8 mouse cellular contexts compared by ENCODE assay signal in the genomic region with DNA sequence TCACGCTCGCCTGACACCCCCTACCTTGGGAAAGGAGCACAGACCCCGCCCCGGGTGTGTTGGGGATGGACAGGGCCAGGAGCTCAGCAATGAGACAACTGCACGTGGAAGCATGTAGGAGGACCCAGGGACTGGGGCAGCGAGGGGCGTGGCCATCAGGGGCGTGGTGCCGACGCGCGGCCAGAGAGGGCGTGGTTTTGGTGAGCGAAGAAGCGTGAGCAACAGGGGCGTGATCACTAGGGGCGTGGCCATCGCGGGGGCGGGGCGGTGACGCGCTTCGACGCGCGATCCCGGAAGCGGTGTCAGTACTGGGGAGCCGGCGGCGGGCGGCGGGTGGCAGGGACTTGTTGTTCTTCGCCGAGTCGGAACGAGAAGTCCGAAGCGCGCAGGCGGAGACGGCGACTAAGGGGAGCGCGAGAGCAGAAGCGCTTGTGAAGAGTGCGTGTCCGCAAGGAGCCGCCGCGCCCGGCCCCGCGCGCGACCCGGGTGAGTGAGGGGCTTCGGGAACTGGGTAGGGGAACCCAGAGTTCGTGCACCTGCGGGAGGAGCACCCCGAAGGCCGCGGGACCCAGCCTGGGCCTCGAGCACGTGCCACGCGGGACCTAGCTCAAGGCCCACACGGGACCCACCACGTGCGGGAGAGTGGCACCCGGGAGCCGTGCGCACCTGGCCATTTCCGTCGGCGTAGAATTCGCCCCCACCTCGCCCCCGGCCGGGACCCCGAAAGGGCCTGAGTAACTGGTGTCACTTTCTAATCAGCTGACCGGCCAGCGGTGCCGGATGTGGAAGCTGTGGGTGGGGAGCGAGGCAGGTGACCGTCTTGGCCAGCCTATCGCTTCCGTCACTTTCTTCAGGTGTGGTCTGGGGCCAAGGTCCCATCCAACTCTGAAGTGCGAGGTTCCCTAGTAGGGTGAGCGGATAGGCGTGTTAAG. TPM values are rescaled to one million over a fixed set of nuclear protein-coding genes. Genes with fewer than 3 reads are reported as not detected.
A peak's percentile ranks its signal among the peaks of the same experiment; 100 is the strongest.
DNase-seq lines count a peak whose midpoint lies in the region; ATAC-seq lines count a peak whose summit lies in the region.

Gene Mafk, plus strand, starts transcription at position 287 of the 932 bp plus-strand sequence.

- H3K4me3 ChIP-seq in hindbrain, embryonic 16.5 days (ENCODE audit: low read length): peak within 1 kb of the TSS; percentile 76
- H3K4me3 ChIP-seq in macrophage (ENCODE audit: inconsistent target): peak within 1 kb of the TSS; percentile 83

- peak within 1 kb of the TSS; percentile 30; the same call in 1 of the 2 replicates for H3K27ac ChIP-seq in hindbrain, embryonic 16.5 days (ENCODE audit: low read depth, low read length)
- H3K27ac ChIP-seq in macrophage: peak within 1 kb of the TSS; percentile 72

- peaks cover 2% of the 10 kb centered on the region; the same call in 1 of the 2 replicates for H3K27me3 ChIP-seq in hindbrain, embryonic 16.5 days (replicated peaks; ENCODE audit: control insufficient read depth, insufficient read depth, low read length)

- peak within 1 kb of the TSS; percentile 100 for H3K4me2 ChIP-seq in hindbrain, embryonic 16.5 days (ENCODE audit: low read length)

- H3K36me3 ChIP-seq in hindbrain, embryonic 16.5 days (ENCODE audit: control insufficient read depth, insufficient read depth, low read length): no peaks in the 10 kb centered on the region
- H3K36me3 ChIP-seq in macrophage (ENCODE audit: inconsistent target): no peaks in the 10 kb centered on the region

- peaks cover 13% of the 10 kb centered on the region for H3K4me1 ChIP-seq in hindbrain, embryonic 16.5 days (ENCODE audit: control insufficient read depth, insufficient read depth, low read depth, low read length)

- WGBS in hindbrain, embryonic 16.5 days: under 1% methylated on average over 79 of the region's 92 CpGs
- under 1% methylated on average over 89 of the region's 92 CpGs for WGBS in macrophage (ENCODE audit: missing documents)

- peaks cover 48% of the 10 kb centered on the region for H3K79me2 ChIP-seq in macrophage (ENCODE audit: inconsistent target)

- peak within 1 kb of the TSS; percentile 74 for H3K9ac ChIP-seq in hindbrain, embryonic 16.5 days (ENCODE audit: low read depth, low read length)

- peak; percentile 98 for DNase-seq in T-cell, adult 2 months (ENCODE audit: low spot score)
- peak; percentile 77 to 85 for DNase-seq in cerebellum, postnatal 36 days
- DNase-seq in gastrocnemius, adult 18-20 months (ENCODE audit: low spot score): peak; percentile 99
- peak; percentile 93 to 94 for DNase-seq in left cerebral cortex, adult 18-20 months (ENCODE audit: low spot score in 2 of 2)
- DNase-seq in right cerebral cortex, adult 18-20 months: peak; percentile 95
- peak; percentile 97 for DNase-seq in urinary bladder, postnatal 10 days (ENCODE audit: low spot score)

- H3K9me3 ChIP-seq in hindbrain, embryonic 16.5 days (ENCODE audit: control insufficient read depth, low read length): no peaks in the 10 kb centered on the region

- ATAC-seq in hindbrain, embryonic 16.5 days: peak; percentile 84

RNA-seq across cellular contexts. Expression of gene Mafk, which starts in this region (rescaled TPM):
- 10 to 100 TPM; 19.5 to 33.9 TPM for total RNA-seq in gastrocnemius, adult 18-20 months (2021)
- 12.1 and 13.0 TPM in 2 replicates for polyA plus RNA-seq in hindbrain, embryonic 16.5 days (2015; fragmentation: Nextera tagmentation; extraction: Ambion mirVana)
- total RNA-seq in left cerebral cortex, adult 18-20 months (2021): 1 to 10 TPM; 8.9 to 9.2 TPM
- total RNA-seq in macrophage (2018; cell fraction: chromatin; rRNA removed): 100 to 1,000 TPM in 1 of 26 experiments, 10 to 100 TPM in 25; 23.0 to 116 (median 37.1) TPM
- total RNA-seq in macrophage (2018; cell fraction: cytosol; rRNA removed): 10 to 100 TPM; 22.0 to 77.2 (median 26.9) TPM
- total RNA-seq in macrophage (2018; cell fraction: nucleus; rRNA removed): 100 to 1,000 TPM in 1 of 26 experiments, 10 to 100 TPM in 25; 29.3 to 101 (median 41.7) TPM
- polyA plus RNA-seq in macrophage (2018): 20.1 to 25.2 TPM (median 22.3 TPM) in 3 replicates

Comparison
In these comparisons a context has a peak if more than half of its experiments do, and no peak if none do; other contexts are left out.
1. Peak in every context shown above with its lines: DNase-seq, ATAC-seq, H3K4me3 ChIP-seq and H3K27ac ChIP-seq.